Mouse (Mus musculus) layer of hippocampus, adult 18-20 months (tissue): Measurements from ENCODE around the gene Pak2. TPM values are rescaled to one million over a fixed set of nuclear protein-coding genes. Genes with fewer than 3 reads are reported as not detected.
A peak's percentile ranks its signal among the peaks of the same experiment; 100 is the strongest.

ENCODE experiments used
- DNase-seq, 2 experiments: peaks; one replicate each; pipeline ENCODE4 v3.0.0; 2022; ENCODE audit warnings: low spot score in 2 of 2
- long read RNA-seq: library from polyadenylated mRNA; stranded (forward); transcript quantifications from one replicate; pipeline ENCODE4 v2.0.0, GENCODE M21; 2021
- total RNA-seq, 2 experiments: library from RNA; stranded (reverse); gene quantifications; 2 replicates each; pipeline ENCODE4 v1.2.3; 2021

Gene Pak2
- total RNA-seq, result 10 to 100 TPM; 28.7 to 29.8 TPM
- long read RNA-seq, full-length matches to known transcripts, result 10 of 27 reads
- long read RNA-seq, partial matches to known transcripts, result 5 of 27 reads
- long read RNA-seq, other reads (novel, unspliced or antisense), result 12 of 27 reads

GRCm38 (mm10) chr16:32078991-32079511 is at the start of gene Pak2:
Gene Pak2, minus strand, starts transcription at chr16:32079342.
- peak; percentile 72 to 87 for DNase-seq

GRCm38 (mm10) chr16:32127046-32127445 is 47.9 kb upstream of the Pak2 start:
- DNase-seq, result no peak

GRCm38 (mm10) chr16:32125364-32125763 is 46.2 kb upstream of the Pak2 start:
- no peak for DNase-seq

GRCm38 (mm10) chr16:32124444-32125335 is 45.5 kb upstream of the Pak2 start:
- no peak for DNase-seq

GRCm38 (mm10) chr16:32124020-32124419 is 44.9 kb upstream of the Pak2 start:
- DNase-seq, result no peak

GRCm38 (mm10) chr16:32120454-32120853 is 41.3 kb upstream of the Pak2 start:
- DNase-seq, result no peak

GRCm38 (mm10) chr16:32116186-32116585 is 37.0 kb upstream of the Pak2 start:
- DNase-seq, result no peak

GRCm38 (mm10) chr16:32115781-32116180 is 36.6 kb upstream of the Pak2 start:
- DNase-seq, result no peak

GRCm38 (mm10) chr16:32114968-32115695 is 36.0 kb upstream of the Pak2 start:
- DNase-seq, result peak; percentile 45 to 88

- DNase-seq, result no peak
Measured at GRCm38 (mm10) chr16:32114406-32114805, 35.3 kb upstream of the Pak2 start.

GRCm38 (mm10) chr16:32113541-32114218 is 34.5 kb upstream of the Pak2 start:
- peak; percentile 35 to 60 for DNase-seq

- peak in 1 of 2 experiments; percentile 53 for DNase-seq
Measured at GRCm38 (mm10) chr16:32110951-32111699, 32.0 kb upstream of the Pak2 start.

GRCm38 (mm10) chr16:32108578-32108977 is 29.4 kb upstream of the Pak2 start:
- DNase-seq, result no peak

- DNase-seq, result no peak
Measured at GRCm38 (mm10) chr16:32108170-32108569, 29.0 kb upstream of the Pak2 start.

GRCm38 (mm10) chr16:32107342-32108045 is 28.4 kb upstream of the Pak2 start:
- no peak for DNase-seq

- DNase-seq, result no peak
Measured at GRCm38 (mm10) chr16:32105698-32106097, 26.6 kb upstream of the Pak2 start.

- DNase-seq, result no peak
Measured at GRCm38 (mm10) chr16:32102295-32102694, 23.2 kb upstream of the Pak2 start.

GRCm38 (mm10) chr16:32099638-32100150 is 20.6 kb upstream of the Pak2 start, which contains the start of the genes Pigx and Cep19:
Gene Pigx, minus strand, starts transcription at chr16:32099740.
Gene Cep19, plus strand, starts transcription at chr16:32099800.
- DNase-seq, result peak; percentile 84 to 91

- no peak for DNase-seq
Measured at GRCm38 (mm10) chr16:32098897-32099637, 19.9 kb upstream of the Pak2 start.
